Mouse (Mus musculus) myocyte (in vitro differentiated cells): Measurements from ENCODE around the gene Arl6ip5. TPM values are rescaled to one million over a fixed set of nuclear protein-coding genes. Genes with fewer than 3 reads are reported as not detected.

Experiments used
- H3K27me3 ChIP-seq: one replicate; pipeline ENCODE4 v1.6.1; 2011; ENCODE audit not compliant: control insufficient read depth, insufficient read depth, insufficient read length
- H3K36me3 ChIP-seq: one replicate; pipeline ENCODE4 v1.6.1; 2011; ENCODE audit not compliant: control insufficient read depth, insufficient read depth
- H3K4me2 ChIP-seq: one replicate; pipeline ENCODE4 v1.6.1; 2011; ENCODE audit warnings: low read depth, control low read depth
- H3K4me3 ChIP-seq: one replicate; pipeline ENCODE4 v1.5.1; 2011; ENCODE audit warnings: mild to moderate bottlenecking, control low read depth, moderate library complexity
- H3K79me2 ChIP-seq: one replicate; pipeline ENCODE4 v1.6.1; 2011; ENCODE audit not compliant: control insufficient read depth, insufficient read depth
- H3ac ChIP-seq: one replicate; pipeline ENCODE4 v1.6.1; 2011; ENCODE audit not compliant: control insufficient read depth, insufficient read length
- CEBPB ChIP-seq: IDR thresholded peaks from 2 replicates; pipeline ENCODE4 v1.6.1; 2011; ENCODE audit warnings: mild to moderate bottlenecking, moderate library complexity; ENCODE audit not compliant: poor library complexity, insufficient read depth, severe bottlenecking
- E2F4 ChIP-seq: IDR thresholded peaks from one replicate; pipeline ENCODE4 v1.6.1; 2011; ENCODE audit warnings: mild to moderate bottlenecking, control low read depth, moderate library complexity; ENCODE audit not compliant: insufficient read depth
- MAX ChIP-seq: IDR thresholded peaks from one replicate; pipeline ENCODE4 v1.6.1; 2011; ENCODE audit warnings: low read depth, mild to moderate bottlenecking, control low read depth
- MYOD1 ChIP-seq, 3 experiments: IDR thresholded peaks; one replicate each; pipeline ENCODE4 v1.6.1; 2011; ENCODE audit warnings: control low read depth in 2 of 3, low read depth in 2 of 3, mild to moderate bottlenecking in 2 of 3, moderate library complexity in 1 of 3; ENCODE audit not compliant: insufficient read length in 2 of 3, control insufficient read depth in 1 of 3
- MYOG ChIP-seq, 3 experiments: IDR thresholded peaks; one replicate each; pipeline ENCODE4 v1.6.1; 2011; ENCODE audit warnings: control low read depth in 2 of 3, low read depth in 2 of 3, mild to moderate bottlenecking in 2 of 3; ENCODE audit not compliant: insufficient read length in 2 of 3, control insufficient read depth in 1 of 3, insufficient read depth in 1 of 3
- POLR2A ChIP-seq: IDR thresholded peaks from one replicate; pipeline ENCODE4 v1.6.1; 2011; ENCODE audit warnings: low read depth, mild to moderate bottlenecking, control low read depth, moderate library complexity; ENCODE audit not compliant: insufficient read length
- POLR2AphosphoS2 ChIP-seq: IDR thresholded peaks from one replicate; pipeline ENCODE4 v1.6.1; 2011; ENCODE audit warnings: low read depth, control low read depth; ENCODE audit not compliant: insufficient read length
- REST ChIP-seq: IDR thresholded peaks from one replicate; pipeline ENCODE4 v1.6.1; 2011; ENCODE audit warnings: mild to moderate bottlenecking, control low read depth, moderate library complexity; ENCODE audit not compliant: insufficient read depth, insufficient read length
- SRF ChIP-seq: IDR thresholded peaks from one replicate; pipeline ENCODE4 v1.6.1; 2011; ENCODE audit warnings: low read depth; ENCODE audit not compliant: control insufficient read depth, insufficient read length
- TCF12 ChIP-seq: IDR thresholded peaks from one replicate; pipeline ENCODE4 v1.6.1; 2011; ENCODE audit warnings: mild to moderate bottlenecking, control low read depth; ENCODE audit not compliant: poor library complexity, insufficient read depth, severe bottlenecking
- TCF3 ChIP-seq: IDR thresholded peaks from one replicate; pipeline ENCODE4 v1.6.1; 2011; ENCODE audit warnings: low read depth, control low read depth; ENCODE audit not compliant: insufficient read length
- USF1 ChIP-seq: IDR thresholded peaks from one replicate; pipeline ENCODE4 v1.6.1; 2011; ENCODE audit warnings: low read depth, mild to moderate bottlenecking, control low read depth, moderate library complexity
- polyA plus RNA-seq: library from polyadenylated mRNA; unstranded; fragments of >200 nt; fragmentation: generic; extraction: Trizol; gene quantifications from one replicate; pipeline ENCODE4 v1.2.1, GENCODE M21; 2012; ENCODE audit warnings: missing spikeins

Arl6ip5 gene
- polyA plus RNA-seq, 1 experiment, result 750 TPM

- peaks cover 22% of the 10 kb centered on the region for H3K36me3 ChIP-seq
- no peaks in the 10 kb centered on the region for H3K27me3 ChIP-seq
- peak overlapping the region; percentile 5 for H3K4me3 ChIP-seq
- TF ChIP-seq POLR2A (no peak), E2F4 (no peak), MAX (no peak), SRF (no peak), MYOD1 (IDR thresholded peaks at IDR 0.05; ENCODE audit: control insufficient read depth in 1 of 3, insufficient read length in 2 of 3, low read depth in 2 of 3) (peak; percentile 90 to 92 (median 90)), REST (no peak), POLR2AphosphoS2 (peak; percentile 28), MYOG (IDR thresholded peaks at IDR 0.05; ENCODE audit: control insufficient read depth in 1 of 3, insufficient read depth in 1 of 3, insufficient read length in 2 of 3, low read depth in 2 of 3) (peak in 2 of 3 experiments; percentile 18 to 37), CEBPB (no peak), TCF3 (no peak), TCF12 (peak; percentile 89), USF1 (no peak)
- H3ac ChIP-seq, result no peak overlapping the region
- peaks cover 69% of the 10 kb centered on the region for H3K79me2 ChIP-seq
- peak overlapping the region; percentile 68 for H3K4me2 ChIP-seq
Observed at GRCm38 (mm10) chr6:97222931-97223467, 12.5 kb downstream of the Arl6ip5 start.

- peak overlapping the region; percentile 68 for H3K4me2 ChIP-seq
- H3K36me3 ChIP-seq, result peaks cover 22% of the 10 kb centered on the region
- H3K79me2 ChIP-seq, result peaks cover 69% of the 10 kb centered on the region
- TF ChIP-seq POLR2AphosphoS2, result peak; percentile 60
- TF ChIP-seq POLR2A, result no peak
- TF ChIP-seq TCF12, result no peak
- TF ChIP-seq SRF, result no peak
- no peaks in the 10 kb centered on the region for H3K27me3 ChIP-seq
- H3ac ChIP-seq, result no peak overlapping the region
- H3K4me3 ChIP-seq, result no peak overlapping the region
Observed at GRCm38 (mm10) chr6:97223566-97223965, 13.1 kb downstream of the Arl6ip5 start.

DNA sequence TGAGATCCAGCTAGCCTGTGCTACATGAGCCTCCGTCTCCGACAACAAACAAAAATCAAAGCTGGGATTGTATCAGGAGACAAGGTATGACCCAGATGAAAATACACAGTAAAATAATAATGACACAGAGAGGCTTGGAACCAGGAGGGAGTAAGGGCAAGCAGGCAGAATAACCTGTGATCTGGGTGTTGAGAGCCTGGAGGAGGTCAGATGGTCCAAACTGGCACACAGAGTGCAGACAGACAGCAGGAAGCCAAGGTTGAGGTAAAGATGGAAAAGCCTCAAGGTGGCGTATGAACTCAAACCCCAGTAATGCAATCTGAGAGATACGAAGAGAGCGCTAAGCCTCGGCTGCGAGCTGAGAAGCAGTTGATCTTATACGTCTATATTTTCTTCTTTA, 14.0 kb downstream of the Arl6ip5 start:
- Histone ChIP-seq H3ac (no peak overlapping the region), H3K4me2 (peak overlapping the region; percentile 68), H3K36me3 (peaks cover 24% of the 10 kb centered on the region), H3K4me3 (no peak overlapping the region), H3K79me2 (peaks cover 69% of the 10 kb centered on the region), H3K27me3 (no peaks in the 10 kb centered on the region)
- TF ChIP-seq MYOG (IDR thresholded peaks at IDR 0.05; ENCODE audit: control insufficient read depth in 1 of 3, insufficient read depth in 1 of 3, insufficient read length in 2 of 3, low read depth in 2 of 3), result no peak
- no peak for TF ChIP-seq POLR2A
- no peak for TF ChIP-seq E2F4
- TF ChIP-seq SRF, result no peak
- TF ChIP-seq REST, result no peak

DNA sequence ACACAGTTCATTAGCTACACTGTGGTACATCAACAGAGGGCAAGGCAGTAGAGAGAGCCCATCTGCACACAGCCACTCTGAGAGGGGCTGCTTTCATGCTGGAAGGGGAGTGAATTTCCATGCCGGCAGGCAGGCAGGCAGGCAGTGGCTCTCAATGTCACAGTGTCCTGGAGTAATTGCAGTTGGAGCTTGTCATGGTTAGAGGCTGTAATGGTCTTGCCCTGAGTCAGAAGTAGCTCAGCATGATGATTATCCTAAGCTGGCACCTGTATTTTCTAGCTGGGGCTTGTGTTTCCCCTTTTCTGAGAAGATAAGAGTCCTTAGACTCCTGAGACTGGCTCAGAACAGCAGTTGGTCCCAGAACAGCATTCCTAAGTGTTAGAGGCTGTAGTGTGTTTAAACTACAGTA, 15.6 kb downstream of the Arl6ip5 start:
- Histone ChIP-seq H3K79me2 (peaks cover 62% of the 10 kb centered on the region), H3K4me3 (no peak overlapping the region), H3K36me3 (peaks cover 40% of the 10 kb centered on the region), H3K27me3 (no peaks in the 10 kb centered on the region), H3ac (no peak overlapping the region), H3K4me2 (peak overlapping the region; percentile 31)
- TF ChIP-seq TCF12 (no peak), REST (no peak), POLR2A (peak; percentile 25), POLR2AphosphoS2 (peak; percentile 15), MAX (no peak)

GRCm38 (mm10) chr6:97227067-97227847, 16.8 kb downstream of the Arl6ip5 start:
- Histone ChIP-seq H3ac (no peak overlapping the region), H3K4me2 (no peak overlapping the region), H3K4me3 (no peak overlapping the region), H3K27me3 (no peaks in the 10 kb centered on the region), H3K79me2 (peaks cover 62% of the 10 kb centered on the region), H3K36me3 (peaks cover 51% of the 10 kb centered on the region)
- TF ChIP-seq MYOG (IDR thresholded peaks at IDR 0.05; ENCODE audit: control insufficient read depth in 1 of 3, insufficient read depth in 1 of 3, insufficient read length in 2 of 3, low read depth in 2 of 3) (peak; percentile 94 to 99 (median 98)), TCF3 (peak; percentile 97), POLR2A (peak; percentile 26), E2F4 (no peak), POLR2AphosphoS2 (peak; percentile 19), TCF12 (peak; percentile 94), MYOD1 (IDR thresholded peaks at IDR 0.05; ENCODE audit: control insufficient read depth in 1 of 3, insufficient read length in 2 of 3, low read depth in 2 of 3) (peak; percentile 95 to 99 (median 97)), SRF (no peak)
